Mouse (Mus musculus) lung, postnatal 0 days (tissue): ENCODE results near the gene Brsk2.

Experiments
- CTCF ChIP-seq: IDR thresholded peaks from 2 replicates; pipeline ENCODE4 v1.5.1; 2016; ENCODE audit warnings: antibody characterized with exemption, mild to moderate bottlenecking
- EP300 ChIP-seq: IDR thresholded peaks from 2 replicates; pipeline ENCODE4 v1.6.1; 2016; ENCODE audit warnings: antibody characterized with exemption, mild to moderate bottlenecking, control low read depth

DNA sequence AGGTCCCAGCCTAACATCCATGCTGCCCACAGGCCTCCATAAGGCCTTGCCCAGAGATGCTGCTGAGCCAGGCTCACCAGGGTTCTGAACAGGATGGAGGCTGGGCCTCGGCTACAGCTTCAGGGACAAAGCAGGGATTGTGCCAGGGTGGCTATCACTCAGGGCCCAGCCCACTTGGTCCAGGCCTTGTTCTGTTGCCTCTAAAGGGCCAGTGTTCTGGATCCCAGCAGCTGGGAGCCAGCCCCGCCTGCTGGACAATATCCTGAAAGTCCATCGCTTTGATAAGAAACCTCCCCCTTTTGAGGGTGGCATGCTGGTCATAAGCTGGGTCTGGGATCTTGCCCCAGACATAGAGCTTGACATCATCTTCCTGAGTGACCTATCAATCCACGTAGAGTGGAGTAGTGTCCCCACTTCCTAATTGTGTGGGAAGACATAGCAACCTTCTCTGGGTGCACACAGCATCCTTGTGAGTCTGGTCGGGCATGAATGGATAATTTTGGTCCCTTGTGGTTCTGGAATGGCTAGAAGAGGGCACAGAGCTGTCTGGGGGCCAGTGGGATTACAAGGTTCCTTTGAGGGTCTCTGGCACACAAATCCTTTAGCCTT lies 6.1 kb downstream of the Brsk2 start:
- TF ChIP-seq CTCF: no peak
- TF ChIP-seq EP300: no peak
